Mouse (Mus musculus): ENCODE measurements around the gene Rpl18a.
"Not testable (repeated sequence)": the region's sequence is repeated elsewhere in the genome, so short reads cannot be mapped to it uniquely, and the experiment has no call there.

Rpl18a gene

DNA sequence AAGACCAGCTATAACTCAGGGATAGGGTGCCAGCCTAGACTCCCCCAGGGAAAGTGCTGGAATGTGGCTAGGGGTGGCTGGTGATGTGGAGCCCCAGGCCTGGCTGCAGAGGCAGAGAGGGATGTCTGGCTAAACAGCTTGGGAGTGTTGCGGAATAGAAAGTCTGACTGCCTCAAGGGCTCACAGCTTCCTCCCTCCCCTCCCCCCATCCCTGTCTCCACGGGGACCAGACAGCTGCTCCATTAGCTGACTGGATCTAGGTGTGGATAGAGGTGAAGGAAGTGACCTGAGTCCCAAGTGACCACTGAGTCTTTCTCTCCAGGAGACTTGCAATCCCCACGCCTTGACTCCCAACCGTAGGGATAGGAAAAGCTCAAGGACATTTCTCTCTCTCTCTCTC lies 5.9 kb upstream of the Rpl18a start:
- no peak for DNase-seq (ENCODE audit: low spot score)

DNA sequence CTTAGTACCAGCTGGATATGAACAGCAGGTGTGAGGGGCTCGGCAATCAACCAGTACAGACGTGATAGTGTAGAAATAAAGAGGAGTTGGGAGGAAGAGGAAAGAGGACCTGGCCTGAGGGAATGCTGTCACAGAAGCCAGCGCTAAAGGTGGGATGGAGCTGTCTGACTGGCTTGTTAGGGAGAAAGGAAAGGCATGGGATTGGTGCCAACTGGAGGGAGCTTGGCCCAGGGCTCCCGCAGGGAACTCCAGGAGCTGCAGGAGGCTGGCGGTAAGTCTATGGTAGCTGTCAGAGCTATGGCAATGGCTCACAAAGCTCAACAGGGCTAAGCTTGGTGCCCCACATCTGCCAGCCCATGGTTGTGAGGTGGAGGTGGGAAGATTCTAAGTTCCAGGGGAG lies 5.0 kb upstream of the Rpl18a start:
- DNase-seq (ENCODE audit: low spot score) = no peak

DNA sequence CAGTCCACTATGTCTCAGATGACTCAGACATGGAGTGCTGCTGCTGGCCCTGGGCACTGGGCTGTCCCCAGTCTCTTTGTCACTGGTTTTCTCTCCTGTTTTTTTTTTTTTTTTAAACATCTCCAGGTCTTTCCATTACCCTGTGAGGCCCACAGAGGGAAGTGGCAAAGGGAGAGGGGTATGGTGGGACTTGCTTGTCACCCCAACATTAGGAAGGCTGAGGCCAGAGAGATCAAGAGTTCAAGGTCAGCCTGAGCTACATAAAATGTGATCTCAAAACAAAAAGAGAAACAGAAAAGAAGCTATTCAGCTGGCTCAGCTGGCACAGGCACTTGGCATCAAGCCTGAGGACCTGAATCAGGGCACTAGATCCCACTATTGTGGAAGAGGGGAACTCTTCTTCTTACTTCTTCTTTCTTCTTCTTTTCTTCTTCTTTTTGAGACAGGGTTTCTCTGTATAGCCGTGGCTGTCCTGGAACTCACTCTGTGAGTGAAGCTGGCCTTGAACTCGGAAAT lies 3.7 kb upstream of the Rpl18a start:
- no peak for DNase-seq (ENCODE audit: low spot score)

DNA sequence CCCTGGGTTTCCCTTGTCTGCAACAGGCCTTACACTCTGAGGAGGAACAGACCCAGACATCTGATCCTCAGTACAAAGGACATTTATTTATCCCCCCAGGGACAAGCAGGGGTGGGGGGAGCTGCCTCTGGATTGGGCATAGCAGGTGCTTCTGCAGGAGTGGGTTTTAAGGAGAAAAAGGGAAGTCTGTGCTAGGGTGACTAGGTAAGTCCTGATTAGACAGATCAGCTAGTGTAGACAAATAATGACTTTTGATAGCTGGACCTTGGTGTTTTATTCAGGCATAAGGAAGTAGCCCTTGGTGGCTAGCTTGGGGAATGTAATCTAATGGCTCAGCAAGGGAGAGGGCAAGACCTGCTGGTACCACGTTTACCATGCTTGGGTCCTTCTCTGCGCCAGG lies 2.0 kb upstream of the Rpl18a start:
- DNase-seq (ENCODE audit: low spot score) = no peak

DNA sequence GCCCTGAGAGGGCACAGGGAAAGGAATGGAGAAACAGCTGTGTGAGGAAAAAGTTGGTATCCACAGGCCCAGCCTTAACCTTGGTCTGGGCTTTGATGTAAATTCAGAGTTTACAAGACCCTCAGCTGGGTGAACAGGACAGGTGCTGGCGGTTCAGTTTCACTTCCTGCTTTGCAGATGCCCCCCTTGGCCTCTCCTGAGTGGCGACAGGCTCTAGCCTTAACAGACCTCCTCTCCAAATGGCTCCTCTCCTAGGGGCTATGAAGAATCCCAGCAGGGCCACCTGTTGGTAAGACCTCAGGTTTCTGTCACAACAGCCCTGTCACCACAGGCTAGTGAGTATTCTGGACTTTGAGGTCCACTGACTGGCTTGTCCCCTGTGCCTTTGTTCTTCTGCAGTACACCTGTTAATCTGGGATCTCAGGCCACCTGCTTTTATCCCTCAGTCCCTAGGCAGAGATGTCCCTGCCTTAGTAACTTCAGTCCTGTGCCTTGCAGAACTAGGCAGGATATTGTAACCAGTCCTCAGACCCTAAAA lies 1.5 kb upstream of the Rpl18a start:
- no peak for DNase-seq (ENCODE audit: low spot score)

DNA sequence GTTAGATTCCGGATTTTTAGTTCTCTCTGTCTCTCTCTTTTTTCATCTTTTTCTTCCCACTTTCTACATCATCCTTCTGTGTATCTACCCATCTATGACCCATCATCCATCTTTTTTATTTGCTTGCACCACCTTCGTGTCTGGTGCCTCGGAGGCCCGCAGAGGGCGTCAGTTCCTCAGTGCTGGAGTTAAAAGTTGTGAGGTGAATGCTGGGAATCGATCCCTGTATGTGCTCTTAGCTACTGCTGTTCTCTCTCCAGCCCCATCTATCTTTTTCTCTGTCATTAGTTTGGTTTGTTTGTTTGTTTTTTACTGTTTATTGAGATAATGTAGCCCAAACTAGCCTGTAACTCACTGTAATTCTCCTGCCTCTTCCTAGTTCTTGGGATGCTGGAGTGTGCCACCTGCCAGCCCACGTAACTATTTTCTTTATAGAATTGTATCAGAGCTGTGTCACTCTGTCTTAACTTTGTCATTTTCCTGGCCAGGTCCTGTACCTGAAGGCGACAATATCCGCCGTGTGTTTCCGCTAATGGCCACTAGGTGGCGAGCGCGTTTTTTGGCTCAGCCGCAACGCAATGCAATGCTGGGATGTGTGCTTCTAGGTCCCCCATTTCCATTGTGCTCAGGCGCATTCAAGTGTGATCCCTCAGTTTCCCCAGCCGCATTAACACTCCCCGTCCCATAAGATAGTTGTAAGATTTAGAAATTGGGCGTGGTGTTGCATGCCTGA lies 635 bp upstream of the Rpl18a start:
- DNase-seq (ENCODE audit: low spot score) = peak; percentile 83

DNA sequence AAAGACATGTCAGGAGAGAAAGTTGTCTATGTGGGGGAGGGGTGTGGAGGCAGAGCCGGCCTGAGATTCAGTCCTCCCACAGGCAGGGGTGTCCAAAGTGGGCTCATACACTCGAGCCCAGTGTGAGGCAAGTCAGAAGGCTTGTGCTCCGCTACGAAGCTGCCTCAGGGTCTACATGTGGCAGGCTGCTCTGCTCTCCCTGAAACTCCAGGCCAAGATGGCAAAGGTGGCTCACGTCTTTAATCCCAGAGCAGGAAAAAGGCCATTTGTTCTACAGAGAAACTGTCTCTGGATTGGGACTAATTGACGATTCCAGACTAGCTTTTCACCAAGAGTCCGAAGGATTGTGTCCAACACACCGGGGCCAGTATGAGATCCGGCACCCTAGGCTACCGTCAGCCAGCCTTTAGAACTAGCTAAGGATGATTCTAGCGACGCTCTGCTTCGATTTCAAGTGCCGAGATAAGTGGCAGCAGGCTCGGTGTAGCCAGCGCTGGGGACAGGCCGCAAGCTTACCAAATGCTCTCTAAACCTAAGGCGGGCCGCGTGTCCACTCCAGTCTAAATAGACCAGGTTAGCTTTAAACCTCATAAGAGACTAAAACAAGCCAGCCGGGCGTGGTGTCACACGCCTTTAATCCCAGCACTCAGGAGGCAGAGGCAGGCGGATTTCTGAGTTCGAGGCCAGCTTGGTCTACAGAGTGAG lies 744 bp downstream of the Rpl18a start:
- DNase-seq (ENCODE audit: low spot score) = no peak

DNA sequence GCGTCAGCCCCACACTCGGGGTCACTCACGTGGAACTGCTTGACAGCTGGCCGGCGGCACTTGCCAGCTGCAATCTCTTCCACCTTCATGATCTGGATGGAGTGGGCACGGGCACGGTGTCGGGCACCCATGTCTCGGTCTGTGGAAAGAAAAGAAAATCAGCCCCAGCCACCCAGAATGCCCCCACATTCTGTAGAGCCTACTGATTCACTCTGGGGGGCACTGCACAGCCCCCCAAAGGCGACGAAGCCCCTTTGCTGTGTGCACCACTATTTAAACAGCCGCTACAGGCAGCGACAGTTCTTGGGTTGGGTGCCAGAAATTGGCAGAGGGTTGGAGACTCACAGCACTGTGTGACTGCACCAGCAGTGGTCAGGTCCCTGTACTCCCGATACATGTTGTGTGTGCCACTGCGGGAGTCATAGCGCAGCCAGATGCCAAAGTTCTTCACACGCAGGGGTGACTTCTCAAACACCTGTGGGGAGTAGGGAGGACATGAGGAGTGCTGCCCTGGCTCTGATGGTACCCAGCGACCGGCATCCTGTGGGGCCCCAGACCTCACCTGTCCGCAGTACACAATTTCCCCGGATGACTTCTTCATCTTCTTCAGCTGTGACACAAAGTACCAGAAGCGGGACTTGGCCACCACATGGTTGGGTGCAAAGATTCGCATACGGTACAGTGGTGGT lies 1.5 kb downstream of the Rpl18a start:
- not testable (repeated sequence) for DNase-seq (ENCODE audit: low spot score)

DNA sequence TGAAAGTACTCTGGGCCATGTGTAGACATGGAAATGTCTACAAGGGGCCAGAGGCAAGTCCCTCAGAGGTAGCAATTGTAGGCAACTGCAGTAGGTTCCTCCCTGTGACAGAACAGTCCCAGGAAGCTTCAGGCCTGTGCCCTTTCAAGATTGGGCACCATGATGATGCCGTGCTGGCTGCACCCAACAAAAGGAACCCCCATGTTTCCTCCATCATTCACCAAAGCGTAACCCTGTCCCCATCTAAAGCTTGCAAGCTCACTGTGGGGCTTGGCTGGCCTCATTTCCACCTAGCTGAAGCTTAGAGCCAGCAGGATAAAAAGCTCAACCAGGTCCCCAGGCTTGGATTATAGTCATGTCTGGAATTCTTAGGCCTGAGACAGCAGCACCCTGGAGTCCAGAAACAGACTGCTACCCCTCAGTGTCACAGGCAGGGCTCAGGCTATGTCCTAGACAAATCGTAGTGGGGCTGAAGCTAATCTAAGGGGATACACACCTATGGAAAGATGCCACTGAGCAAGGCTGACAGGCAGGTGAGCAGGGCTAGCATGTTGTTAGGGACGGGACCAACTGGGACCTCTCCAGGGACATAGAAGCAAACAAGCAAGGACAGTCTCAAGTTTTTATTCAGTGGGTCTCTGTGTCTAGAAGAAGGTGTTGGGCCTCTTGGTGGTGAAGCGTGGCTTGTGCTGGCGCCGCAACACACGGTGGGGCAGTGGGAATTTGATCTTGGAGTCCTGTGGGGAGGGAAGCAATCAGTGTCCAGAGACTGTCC lies 2.3 kb downstream of the Rpl18a start:
- DNase-seq (ENCODE audit: low spot score) = no peak

DNA sequence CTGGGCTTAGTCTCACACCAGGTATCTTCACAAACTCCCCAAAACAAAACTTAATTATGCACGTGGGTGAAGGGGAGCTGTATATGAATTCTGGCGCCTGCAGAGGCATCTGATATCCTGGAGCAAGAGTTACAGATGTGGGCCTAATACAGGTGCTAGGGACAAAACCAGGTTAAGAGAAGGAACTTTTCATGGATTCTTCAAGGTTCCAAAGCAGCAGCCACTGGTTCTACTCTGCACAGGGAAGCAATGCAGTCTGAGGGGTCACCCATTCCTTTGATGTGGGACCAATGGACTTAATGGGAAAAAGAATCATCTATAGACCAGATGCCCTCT lies 2.9 kb downstream of the Rpl18a start:
- no peak for DNase-seq (ENCODE audit: low spot score)

DNA sequence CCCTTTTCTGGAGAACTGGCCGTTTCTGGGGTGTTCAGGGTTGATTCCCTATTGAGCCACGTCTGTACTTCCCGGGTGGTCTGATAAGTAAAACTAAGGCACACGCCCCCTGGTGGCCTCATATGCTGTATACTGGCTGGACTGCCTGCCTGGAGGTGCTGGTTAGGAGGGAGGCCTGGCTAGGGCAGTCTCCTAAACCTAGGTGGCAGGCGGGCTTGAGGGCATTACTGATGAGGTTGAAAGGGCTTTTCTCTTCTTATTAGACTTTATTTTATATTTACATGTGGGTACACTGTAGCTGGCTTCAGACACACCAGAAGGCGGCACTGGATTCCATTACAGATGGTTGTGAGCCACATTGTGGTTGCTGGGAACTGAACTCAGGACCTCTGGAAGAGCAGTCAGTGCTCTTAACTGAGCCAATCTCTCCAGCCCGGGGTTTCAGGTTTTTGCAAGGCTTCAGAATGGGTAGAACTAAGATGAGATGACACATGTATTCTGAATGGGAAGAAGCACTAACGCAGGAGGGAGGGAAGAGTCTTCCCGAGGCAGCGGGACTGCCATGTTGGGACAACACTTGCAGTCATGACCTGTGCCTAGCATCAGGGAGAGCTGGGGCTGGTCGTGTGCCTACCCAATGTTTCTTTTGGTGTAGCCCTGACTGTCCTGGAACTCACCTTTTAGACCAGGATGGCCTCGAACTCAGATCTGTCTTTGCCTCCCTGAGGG lies 3.4 kb downstream of the Rpl18a start:
- peak; percentile 86 for DNase-seq (ENCODE audit: low spot score)

DNA sequence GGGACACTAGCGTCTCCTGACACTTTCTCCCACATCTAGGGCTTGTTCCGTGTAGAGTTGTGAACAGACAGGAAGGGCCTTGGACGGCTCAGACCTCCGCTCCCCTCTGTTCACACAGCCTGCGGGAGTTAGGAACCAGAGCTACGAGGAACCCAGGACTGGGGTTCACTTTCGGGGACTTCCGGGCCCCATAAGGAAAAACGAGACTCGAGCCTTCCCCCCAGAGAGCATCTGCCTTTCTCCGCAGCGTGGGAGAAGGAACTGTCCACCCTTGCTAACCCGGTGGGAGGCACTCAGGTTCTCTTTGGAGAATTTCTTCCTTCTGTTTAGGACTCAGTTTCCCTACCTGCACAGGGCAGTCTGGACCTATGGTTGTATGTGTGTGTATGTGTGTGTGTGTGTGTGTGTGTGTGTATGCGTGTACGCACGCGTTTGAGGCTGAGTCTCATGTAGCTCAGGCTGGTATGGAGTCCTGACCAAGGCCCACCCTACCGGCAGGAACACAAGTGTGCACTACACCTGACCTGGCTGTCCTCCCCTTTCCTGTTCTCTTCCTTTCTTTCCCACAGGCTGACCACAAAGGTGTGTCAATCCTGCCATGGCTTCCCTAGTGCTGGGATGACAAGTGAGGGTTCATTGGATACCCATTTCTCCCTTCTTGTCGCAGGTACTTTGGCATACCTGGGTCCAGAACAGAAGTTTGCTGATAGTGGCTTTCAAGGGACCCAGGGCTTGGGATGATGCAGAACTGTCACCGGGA lies 4.1 kb downstream of the Rpl18a start:
- no peak for DNase-seq (ENCODE audit: low spot score)

DNA sequence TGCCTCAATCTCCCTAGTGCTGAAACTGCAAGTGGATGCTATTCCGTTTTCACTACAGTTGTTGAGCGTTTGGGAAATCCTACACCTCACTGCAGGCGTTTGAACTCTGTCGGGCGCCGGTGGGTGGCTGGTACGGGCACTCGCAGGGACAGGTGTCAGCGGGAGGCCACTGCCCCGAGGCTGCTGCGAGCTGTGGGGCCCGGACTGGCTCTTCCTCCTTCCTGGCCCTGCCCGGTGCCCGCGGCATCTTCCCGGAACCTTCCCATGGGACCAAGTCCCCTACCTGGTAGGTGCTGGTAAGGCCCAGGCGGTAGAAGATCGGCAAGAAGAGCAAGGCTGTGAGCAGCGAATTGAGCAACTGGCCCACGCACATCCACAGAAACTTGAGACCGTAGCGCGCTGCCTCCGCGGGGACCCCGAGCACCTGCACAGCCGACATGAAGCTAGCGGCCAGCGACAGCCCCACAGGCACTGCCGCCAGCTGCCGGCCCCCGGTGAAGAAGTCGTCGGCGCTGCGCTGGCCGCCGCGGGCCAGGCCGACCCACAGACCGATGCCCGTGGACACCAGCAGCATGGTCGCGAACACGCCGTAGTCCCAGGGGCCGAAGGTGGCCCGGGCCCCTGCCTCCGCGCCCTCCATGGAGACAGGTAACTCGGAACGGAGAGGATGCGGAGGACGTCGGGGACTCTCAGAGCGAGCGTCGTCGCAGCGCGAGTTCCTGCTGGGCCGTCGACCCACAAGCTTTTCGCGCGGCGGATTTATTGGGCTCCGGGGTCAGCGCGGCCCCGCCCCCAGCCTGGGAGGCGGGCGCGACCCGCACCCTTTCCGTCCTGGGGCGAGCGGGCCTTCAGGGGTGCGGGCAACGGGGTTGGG lies 5.0 kb downstream of the Rpl18a start, which contains the start of gene Slc5a5:
Slc5a5 (minus strand) TSS at position 736 of the 874 bp plus-strand sequence.
- DNase-seq (ENCODE audit: low spot score) = no peak

DNA sequence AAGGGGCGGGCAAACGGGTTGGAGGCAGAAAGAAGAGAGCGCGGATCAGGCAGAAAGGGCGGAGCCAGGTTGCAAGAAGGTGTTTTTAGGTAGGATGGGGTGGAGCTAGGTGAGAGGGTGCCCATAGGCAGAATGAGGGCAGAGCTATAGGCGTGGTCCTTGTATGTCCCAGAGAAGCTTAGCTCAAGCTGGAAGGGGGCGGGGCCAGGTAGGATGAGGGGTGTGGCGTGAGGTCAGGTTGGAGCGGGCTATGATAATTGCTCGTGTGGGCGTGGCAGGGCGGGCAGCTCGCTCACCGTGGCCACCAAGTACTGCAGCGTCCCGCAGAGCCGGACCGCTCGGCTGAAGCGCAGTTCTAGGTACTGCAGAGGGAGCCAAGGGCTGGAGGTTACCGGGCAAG lies 5.9 kb downstream of the Rpl18a start:
- DNase-seq (ENCODE audit: low spot score) = no peak

DNA sequence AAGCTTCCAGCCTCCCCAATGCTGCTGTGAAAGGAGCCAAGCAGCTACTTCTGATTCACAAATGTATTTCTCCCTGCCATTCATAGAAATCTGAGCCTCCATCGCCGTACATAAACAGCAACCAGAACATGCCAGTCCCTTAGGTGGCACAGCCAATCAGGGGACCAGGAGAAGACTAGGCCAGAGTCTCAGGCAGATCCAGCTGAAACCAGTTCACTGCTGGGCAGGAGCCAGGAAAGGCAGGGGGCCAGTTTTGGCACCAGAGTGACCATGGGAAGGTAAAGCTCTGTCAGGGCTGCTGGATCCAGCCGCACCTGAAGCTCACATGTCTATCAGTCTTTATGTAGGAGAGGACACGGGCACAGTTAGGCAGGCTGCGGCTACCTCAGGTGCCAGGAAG lies 6.6 kb downstream of the Rpl18a start:
- no peak for DNase-seq (ENCODE audit: low spot score)

DNA sequence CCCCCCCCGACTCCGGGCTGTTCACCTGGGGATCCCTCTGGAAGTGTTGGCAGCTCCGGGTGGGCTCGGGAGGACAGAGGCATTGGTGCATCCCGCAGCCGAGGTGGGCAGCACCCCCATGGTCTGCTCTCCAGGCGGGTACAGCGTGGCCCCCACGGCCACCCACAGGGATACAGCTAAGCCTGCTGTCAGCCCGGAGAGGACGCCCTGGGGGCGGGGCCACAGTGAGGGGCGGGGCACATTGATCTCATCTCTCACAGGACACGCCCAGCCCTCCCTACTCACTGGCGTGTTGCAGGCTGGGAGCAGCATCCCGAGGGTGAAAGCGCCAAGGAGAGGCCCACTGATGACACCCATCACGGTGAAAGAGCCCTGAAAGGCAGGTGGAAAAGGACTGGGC lies 9.5 kb downstream of the Rpl18a start:
- no peak for DNase-seq (ENCODE audit: low spot score)

DNA sequence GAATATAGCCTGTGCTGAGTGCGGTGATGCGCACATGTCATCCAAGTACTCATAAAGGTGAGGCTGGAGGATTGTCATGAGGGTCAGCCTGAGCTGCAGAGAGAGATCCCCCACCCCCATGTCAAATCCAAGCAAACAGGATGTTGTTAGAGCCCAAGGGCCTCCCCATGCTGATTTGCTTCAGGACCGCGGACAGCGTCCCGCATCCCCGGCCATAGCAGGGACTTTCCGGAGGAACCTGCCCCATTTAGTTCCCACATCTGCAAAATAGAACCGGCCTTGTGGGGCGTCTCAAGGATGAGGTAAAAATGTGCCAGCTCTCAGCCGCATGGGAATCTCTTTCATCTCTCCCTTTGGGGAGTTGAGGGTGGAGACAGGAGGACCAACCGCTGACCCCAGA lies 11.6 kb downstream of the Rpl18a start:
- DNase-seq (ENCODE audit: low spot score) = no peak

DNA sequence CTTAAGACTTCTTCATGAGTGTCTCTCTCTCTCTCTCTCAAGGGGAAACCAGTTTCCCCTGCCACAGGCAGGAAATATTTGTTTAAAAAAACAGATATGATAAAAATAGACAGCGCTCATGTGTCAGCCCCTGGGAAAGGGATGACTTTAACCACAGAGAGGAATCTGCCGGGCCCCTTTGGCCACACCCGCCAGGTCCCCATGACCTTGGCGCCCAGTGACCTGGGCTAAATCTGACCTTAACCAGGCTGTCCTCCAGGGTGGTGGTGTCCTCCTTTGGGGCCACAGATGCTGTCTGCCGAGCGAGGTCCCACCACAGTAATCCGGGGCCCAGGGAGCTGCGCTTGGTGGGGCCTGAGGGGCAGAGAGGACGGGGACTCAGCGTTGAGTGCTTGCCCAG lies 12.5 kb downstream of the Rpl18a start:
- no peak for DNase-seq (ENCODE audit: low spot score)

DNA sequence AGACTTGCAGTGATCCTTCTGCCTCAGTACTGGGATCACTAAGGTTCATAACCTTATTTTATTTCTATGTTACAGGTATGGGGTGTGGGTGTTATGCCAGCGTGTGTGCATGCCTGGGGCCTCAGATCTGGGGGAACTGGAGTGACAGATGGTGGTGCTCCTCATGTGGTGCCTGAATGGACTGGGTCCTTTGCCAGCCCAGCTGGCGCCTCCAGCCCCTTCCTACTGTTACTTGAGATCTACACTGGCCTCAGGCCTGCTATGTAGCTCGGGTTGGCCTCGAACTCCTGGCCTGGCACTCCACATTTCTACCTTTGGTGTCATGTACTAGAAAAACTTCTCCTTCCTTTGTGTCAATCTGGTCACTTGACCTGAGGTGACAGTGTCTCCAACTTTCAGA lies 13.0 kb downstream of the Rpl18a start:
- DNase-seq (ENCODE audit: low spot score) = no peak

DNA sequence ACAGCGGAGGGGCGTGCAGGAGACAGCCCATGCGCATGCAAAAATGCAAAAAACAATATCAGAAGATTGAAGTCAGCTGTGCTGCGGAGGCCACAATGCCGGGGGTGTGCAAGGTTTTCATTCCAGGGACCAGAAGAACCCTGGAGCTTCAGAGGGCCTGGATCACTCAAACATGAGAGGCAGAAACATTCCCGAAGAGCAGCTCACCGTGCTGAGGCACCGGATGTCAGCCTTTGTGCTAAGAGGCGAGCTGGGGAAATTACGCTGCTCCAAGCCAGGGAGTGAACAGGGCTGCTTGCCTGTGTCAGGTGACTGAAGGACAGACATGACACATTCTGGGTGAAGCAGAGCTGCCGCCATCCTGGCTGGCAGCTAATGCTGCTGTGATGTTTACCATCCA lies 16.7 kb downstream of the Rpl18a start:
- no peak for DNase-seq (ENCODE audit: low spot score)
